Mouse (Mus musculus) heart, postnatal 0 days (tissue): Measurements from ENCODE around the gene Gtf2h3.

ENCODE experiments used
- CTCF ChIP-seq: IDR thresholded peaks from 2 replicates; pipeline ENCODE4 v1.5.1; 2016; ENCODE audit warnings: antibody characterized with exemption, control low read depth, low read depth
- EP300 ChIP-seq: IDR thresholded peaks from 2 replicates; pipeline ENCODE4 v1.6.1; 2016; ENCODE audit warnings: antibody characterized with exemption, low read depth

DNA sequence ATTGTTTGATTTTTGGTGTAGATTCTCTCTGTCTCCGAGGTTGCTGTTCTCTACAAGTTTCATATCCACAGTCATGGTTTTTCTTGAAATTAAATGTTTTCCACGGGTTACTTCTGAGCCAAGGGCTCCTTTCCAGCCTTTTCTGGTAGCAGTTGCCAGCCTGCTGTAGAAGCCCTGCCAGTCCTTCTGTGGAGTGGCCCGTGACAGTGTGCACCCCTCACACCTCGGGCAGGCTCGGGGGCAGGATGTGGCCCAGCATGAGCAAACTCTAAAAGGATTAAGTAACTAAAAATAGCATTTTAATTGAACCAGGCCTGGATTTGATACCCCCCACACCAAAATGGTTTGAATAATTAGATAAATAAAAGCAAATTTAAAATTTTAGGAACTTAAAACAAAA, 53.5 kb downstream of the Gtf2h3 start:
- TF ChIP-seq EP300 (no peak), CTCF (no peak)
